Mouse (Mus musculus) brain, embryonic 14.5 days (tissue): ENCODE measurements around the gene Iqsec3.

Experiments
- CTCF ChIP-seq: fragments of 200-500 bp; IDR thresholded peaks from 2 replicates; pipeline ENCODE4 v1.5.1; 2012; ENCODE audit warnings: inconsistent platforms, mild to moderate bottlenecking, moderate library complexity, borderline replicate concordance; ENCODE audit not compliant: insufficient read depth, insufficient read length; ENCODE audit errors: extremely low read depth
- POLR2A ChIP-seq: fragments of 200-500 bp; IDR thresholded peaks from 2 replicates; pipeline ENCODE4 v1.6.1; 2012; ENCODE audit warnings: mild to moderate bottlenecking, inconsistent platforms, borderline replicate concordance; ENCODE audit not compliant: poor library complexity, insufficient read depth, insufficient read length, severe bottlenecking; ENCODE audit errors: extremely low read depth

- TF ChIP-seq POLR2A = no peak
- no peak for TF ChIP-seq CTCF
Observed at GRCm38 (mm10) chr6:121501044-121501638, 27.7 kb upstream of the Iqsec3 start.
